Mouse (Mus musculus): ENCODE measurements around the gene Bcor.

Bcor gene

GRCm38 (mm10) chrX:12151269-12151995 is 8.7 kb downstream of the Bcor start:
- no peak for DNase-seq (ENCODE audit: low spot score in 2 of 2)

GRCm38 (mm10) chrX:12150425-12150824 is 9.7 kb downstream of the Bcor start:
- DNase-seq (ENCODE audit: low spot score in 2 of 2), result no peak

GRCm38 (mm10) chrX:12146263-12146662 is 13.9 kb downstream of the Bcor start:
- DNase-seq (ENCODE audit: low spot score in 2 of 2), result no peak

GRCm38 (mm10) chrX:12142832-12143231 is 17.3 kb downstream of the Bcor start:
- no peak for DNase-seq (ENCODE audit: low spot score in 2 of 2)

GRCm38 (mm10) chrX:12140086-12140740 is 19.9 kb downstream of the Bcor start:
- DNase-seq (ENCODE audit: low spot score in 2 of 2), result no peak

- DNase-seq (ENCODE audit: low spot score in 2 of 2), result no peak
Observed at GRCm38 (mm10) chrX:12138266-12138665, 21.9 kb downstream of the Bcor start.

GRCm38 (mm10) chrX:12137121-12137521 is 23.0 kb downstream of the Bcor start:
- DNase-seq (ENCODE audit: low spot score in 2 of 2), result no peak

GRCm38 (mm10) chrX:12136261-12137101 is 23.7 kb downstream of the Bcor start:
- DNase-seq (ENCODE audit: low spot score in 2 of 2), result no peak

GRCm38 (mm10) chrX:12135121-12136111 is 24.7 kb downstream of the Bcor start:
- peak in 1 of 2 experiments; percentile 64 for DNase-seq (ENCODE audit: low spot score in 2 of 2)

- peak in 1 of 2 experiments; percentile 63 for DNase-seq (ENCODE audit: low spot score in 2 of 2)
Observed at GRCm38 (mm10) chrX:12134541-12134940, 25.6 kb downstream of the Bcor start.

- DNase-seq (ENCODE audit: low spot score in 2 of 2), result no peak
Observed at GRCm38 (mm10) chrX:12133836-12134431, 26.2 kb downstream of the Bcor start.

GRCm38 (mm10) chrX:12133178-12133835 is 26.8 kb downstream of the Bcor start:
- DNase-seq (ENCODE audit: low spot score in 2 of 2), result no peak

- no peak for DNase-seq (ENCODE audit: low spot score in 2 of 2)
Observed at GRCm38 (mm10) chrX:12132541-12133177, 27.5 kb downstream of the Bcor start.

GRCm38 (mm10) chrX:12129828-12130809 is 30.0 kb downstream of the Bcor start:
- DNase-seq (ENCODE audit: low spot score in 2 of 2), result no peak

GRCm38 (mm10) chrX:12129230-12129629 is 30.9 kb downstream of the Bcor start:
- DNase-seq (ENCODE audit: low spot score in 2 of 2), result peak in 1 of 2 experiments; percentile 42

- DNase-seq (ENCODE audit: low spot score in 2 of 2), result peak in 1 of 2 experiments; percentile 38
Observed at GRCm38 (mm10) chrX:12128165-12129083, 31.7 kb downstream of the Bcor start.

GRCm38 (mm10) chrX:12127799-12128164 is 32.4 kb downstream of the Bcor start:
- DNase-seq (ENCODE audit: low spot score in 2 of 2), result peak in 1 of 2 experiments; percentile 15

Measured in cerebellum, postnatal 4 days (tissue).